Mouse (Mus musculus) neural tube, embryonic 11.5 days (tissue): ENCODE measurements at regions not wholly inside any gene's neighbourhood (a gene's known extent, or its start where the extent isn't known, plus 50 kb on each side); places are given as distances from the start of the nearest gene placed in this dataset.

Experiments used
- ATAC-seq: fragments of 200-750 bp; cut with Nextera tagmentation; 2 replicates; pipeline ENCODE4 v1.8.0; 2017; ENCODE audit warnings: moderate number of reproducible peaks, mild to moderate bottlenecking, moderate TSS enrichment, moderate library complexity; ENCODE audit not compliant: insufficient read depth, low FRiP score, low TSS enrichment
- DNase-seq: peaks from one replicate; pipeline ENCODE4 v3.0.0-alpha.2; 2015; ENCODE audit warnings: low spot score
- H3K27ac ChIP-seq: fragments of 300-500 bp; sonication (generic); 2 replicates; pipeline ENCODE4 v1.5.1; 2014; ENCODE audit warnings: low read depth, mild to moderate bottlenecking, low read length
- H3K27me3 ChIP-seq: fragments of 300-500 bp; sonication (generic); 2 replicates; pipeline ENCODE4 v1.6.1; 2014; ENCODE audit warnings: mild to moderate bottlenecking, low read length, mixed read lengths; ENCODE audit not compliant: control insufficient read depth, insufficient read depth
- H3K36me3 ChIP-seq: fragments of 300-500 bp; sonication (generic); 2 replicates; pipeline ENCODE4 v1.6.1; 2014; ENCODE audit warnings: mild to moderate bottlenecking, low read length, moderate library complexity, mixed read lengths; ENCODE audit not compliant: control insufficient read depth, insufficient read depth
- H3K4me1 ChIP-seq: fragments of 300-500 bp; sonication (generic); 2 replicates; pipeline ENCODE4 v1.6.1; 2014; ENCODE audit warnings: low read length, mixed read lengths; ENCODE audit not compliant: control insufficient read depth, insufficient read depth
- H3K4me2 ChIP-seq: fragments of 300-500 bp; sonication (generic); 2 replicates; pipeline ENCODE4 v1.6.1; 2014; ENCODE audit warnings: low read depth, mild to moderate bottlenecking, moderate library complexity
- H3K4me3 ChIP-seq: fragments of 300-500 bp; sonication (generic); 2 replicates; pipeline ENCODE4 v1.5.1; 2014; ENCODE audit warnings: low read depth, low read length
- H3K9ac ChIP-seq: fragments of 300-500 bp; sonication (generic); 2 replicates; pipeline ENCODE4 v1.6.1; 2014; ENCODE audit warnings: mild to moderate bottlenecking, low read length
- H3K9me3 ChIP-seq: fragments of 300-500 bp; sonication (generic); 2 replicates; pipeline ENCODE4 v1.6.1; 2016; ENCODE audit warnings: low read length; ENCODE audit not compliant: control insufficient read depth
- WGBS: fragments of 180-500 bp; shearing (Covaris S2); extraction: QIAGEN DNeasy Blood & Tissue Kit; methylation state at CpG from one replicate; pipeline ENCODE4 v1.1.7; 2014; 5-methylcytosine and 5-hydroxymethylcytosine counted together

- WGBS: 91% methylated on average over 2 of the region's 2 CpGs
- H3K36me3 ChIP-seq: no peaks in the 10 kb centered on the region
- no peaks in the 10 kb centered on the region for H3K27me3 ChIP-seq
- ATAC-seq (no peak), DNase-seq (no peak)
- no peaks in the 10 kb centered on the region for H3K9me3 ChIP-seq
- H3K27ac ChIP-seq: no peak overlapping the region
- H3K4me1 ChIP-seq: no peaks in the 10 kb centered on the region
- no peak overlapping the region for H3K4me2 ChIP-seq
- H3K9ac ChIP-seq: no peak overlapping the region
- H3K4me3 ChIP-seq: no peak overlapping the region
These were observed 466.4 kb upstream of the Pbx1 start for GRCm38 (mm10) chr1:168898483-168898882.

GRCm38 (mm10) chr1:168861577-168861976, 429.5 kb upstream of the Pbx1 start:
- Histone ChIP-seq H3K4me3 (no peak overlapping the region), H3K27ac (no peak overlapping the region), H3K4me2 (no peak overlapping the region), H3K36me3 (no peaks in the 10 kb centered on the region), H3K9me3 (no peaks in the 10 kb centered on the region), H3K27me3 (no peaks in the 10 kb centered on the region), H3K9ac (no peak overlapping the region), H3K4me1 (no peaks in the 10 kb centered on the region)
- 82% methylated on average over 3 of the region's 3 CpGs for WGBS
- DNase-seq (no peak), ATAC-seq (no peak)

GRCm38 (mm10) chr1:168823184-168823583, 391.1 kb upstream of the Pbx1 start:
- Histone ChIP-seq H3K4me3 (no peak overlapping the region), H3K27ac (no peak overlapping the region), H3K9ac (no peak overlapping the region), H3K36me3 (no peaks in the 10 kb centered on the region), H3K9me3 (no peaks in the 10 kb centered on the region), H3K4me1 (no peaks in the 10 kb centered on the region), H3K4me2 (no peak overlapping the region), H3K27me3 (no peaks in the 10 kb centered on the region)
- DNase-seq (no peak), ATAC-seq (no peak)
- WGBS: 92% methylated on average over 3 of the region's 3 CpGs

DNA sequence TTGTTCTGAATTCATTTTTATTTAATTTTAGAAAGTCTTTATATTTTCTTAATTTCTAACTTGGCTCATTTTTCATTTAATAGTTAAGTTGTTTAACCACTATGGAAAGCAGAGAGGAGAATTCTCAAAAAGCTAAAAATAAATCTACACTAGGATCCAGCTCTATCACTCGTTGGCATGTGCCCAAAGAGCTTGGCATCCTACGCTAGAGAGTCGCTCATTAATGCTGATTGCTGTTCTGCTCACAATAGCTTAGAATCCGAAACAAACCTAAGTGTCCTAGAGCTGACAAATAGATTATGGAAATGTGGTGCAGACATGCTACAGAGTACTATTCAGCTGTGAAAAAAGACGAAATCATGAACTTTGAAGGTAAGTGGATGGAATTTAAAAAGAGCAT, 386.3 kb upstream of the Pbx1 start:
- Histone ChIP-seq H3K27me3 (no peaks in the 10 kb centered on the region), H3K4me3 (no peak overlapping the region), H3K27ac (no peak overlapping the region), H3K9me3 (no peaks in the 10 kb centered on the region), H3K9ac (no peak overlapping the region), H3K4me1 (no peaks in the 10 kb centered on the region), H3K36me3 (no peaks in the 10 kb centered on the region), H3K4me2 (no peak overlapping the region)
- 89% methylated on average over 5 of the region's 5 CpGs for WGBS
- no peak for DNase-seq
- ATAC-seq: no peak

- Histone ChIP-seq H3K9me3 (no peaks in the 10 kb centered on the region), H3K36me3 (no peaks in the 10 kb centered on the region), H3K4me3 (no peak overlapping the region), H3K4me1 (no peaks in the 10 kb centered on the region), H3K9ac (no peak overlapping the region), H3K4me2 (no peak overlapping the region), H3K27ac (no peak overlapping the region), H3K27me3 (no peaks in the 10 kb centered on the region)
- DNase-seq (no peak), ATAC-seq (no peak)
- 74% methylated on average over 3 of the region's 3 CpGs for WGBS
These were observed 375.0 kb upstream of the Pbx1 start for GRCm38 (mm10) chr1:168807084-168807483.

GRCm38 (mm10) chr1:168805442-168805841, 373.4 kb upstream of the Pbx1 start:
- H3K27me3 ChIP-seq: no peaks in the 10 kb centered on the region
- no peaks in the 10 kb centered on the region for H3K36me3 ChIP-seq
- ATAC-seq (no peak), DNase-seq (no peak)
- no peaks in the 10 kb centered on the region for H3K9me3 ChIP-seq
- H3K4me2 ChIP-seq: no peak overlapping the region
- no peak overlapping the region for H3K27ac ChIP-seq
- H3K4me3 ChIP-seq: no peak overlapping the region
- WGBS: 82% methylated on average over 3 of the region's 3 CpGs
- H3K4me1 ChIP-seq: no peaks in the 10 kb centered on the region
- H3K9ac ChIP-seq: no peak overlapping the region

GRCm38 (mm10) chr1:168801046-168801445, 369.0 kb upstream of the Pbx1 start:
- H3K9me3 ChIP-seq: no peaks in the 10 kb centered on the region
- WGBS: 96% methylated on average over 1 of the region's 1 CpGs
- no peaks in the 10 kb centered on the region for H3K27me3 ChIP-seq
- H3K4me2 ChIP-seq: no peak overlapping the region
- H3K9ac ChIP-seq: no peak overlapping the region
- H3K27ac ChIP-seq: no peak overlapping the region
- DNase-seq: no peak
- no peaks in the 10 kb centered on the region for H3K4me1 ChIP-seq
- H3K4me3 ChIP-seq: no peak overlapping the region
- no peaks in the 10 kb centered on the region for H3K36me3 ChIP-seq
- ATAC-seq: no peak

DNA sequence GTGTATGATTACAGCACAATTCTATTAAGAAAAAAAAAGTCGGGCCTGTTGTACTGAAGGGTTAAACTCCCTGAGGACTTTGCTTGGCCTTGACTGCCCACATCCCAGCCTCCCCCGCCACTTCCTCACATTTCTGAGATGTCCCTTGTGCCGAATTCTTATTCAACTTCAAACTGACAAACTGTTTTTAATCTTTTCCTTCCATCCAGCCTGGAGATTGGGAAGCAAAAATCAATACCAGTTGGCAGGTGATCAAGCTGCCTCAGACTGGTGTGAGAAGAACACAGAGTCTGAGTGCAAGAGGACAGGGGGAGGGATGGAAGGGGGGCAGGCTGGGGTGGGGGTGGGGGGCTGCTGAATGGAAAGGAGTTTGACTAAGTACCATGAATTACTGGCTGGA, 354.7 kb upstream of the Pbx1 start:
- no peaks in the 10 kb centered on the region for H3K27me3 ChIP-seq
- no peaks in the 10 kb centered on the region for H3K4me1 ChIP-seq
- H3K9ac ChIP-seq: no peak overlapping the region
- DNase-seq (no peak), ATAC-seq (no peak)
- 54% methylated on average over 3 of the region's 3 CpGs for WGBS
- H3K4me2 ChIP-seq: no peak overlapping the region
- no peak overlapping the region for H3K4me3 ChIP-seq
- H3K9me3 ChIP-seq: no peaks in the 10 kb centered on the region
- H3K36me3 ChIP-seq: no peaks in the 10 kb centered on the region
- no peak overlapping the region for H3K27ac ChIP-seq

GRCm38 (mm10) chr1:168783851-168784250, 351.8 kb upstream of the Pbx1 start:
- no peaks in the 10 kb centered on the region for H3K27me3 ChIP-seq
- H3K4me1 ChIP-seq: no peaks in the 10 kb centered on the region
- no peak for DNase-seq
- no peak overlapping the region for H3K27ac ChIP-seq
- H3K4me2 ChIP-seq: no peak overlapping the region
- no peak overlapping the region for H3K4me3 ChIP-seq
- no peak overlapping the region for H3K9ac ChIP-seq
- no peak for ATAC-seq
- H3K9me3 ChIP-seq: no peaks in the 10 kb centered on the region
- H3K36me3 ChIP-seq: no peaks in the 10 kb centered on the region
